Mouse (Mus musculus): ENCODE measurements around the gene Sall4.

GRCm38 (mm10) chr2:168707766-168708165 lies 60.0 kb downstream of the Sall4 start:
- no peak for TF ChIP-seq CTCF (IDR thresholded peaks at IDR 0.05; ENCODE audit: low read depth, low read length)
- TF ChIP-seq TAL1 (conservative IDR thresholded peaks at IDR 0.05; ENCODE audit: low read depth, low read length), result no peak

Data from G1E (cell line).